10 mouse cellular contexts compared by ENCODE assay signal in genomic region chr2:32342539-32343350, GRCm38 (mm10). TPM values are rescaled to one million over a fixed set of nuclear protein-coding genes. Genes with fewer than 3 reads are reported as not detected.
DNase-seq lines count a peak whose midpoint lies in the region; ATAC-seq lines count a peak whose summit lies in the region.
"Had no signal": no experiment of that assay in that cellular context is flagged by ENCODE, and none has a peak within 500 bp of the region (broad histone marks: within the 10 kb centered on the region; RNA-seq: fewer than 3 reads in every experiment).

No protein-coding gene starts in this region.

- H3K4me1 ChIP-seq in limb, embryonic 10.5 days: peaks cover 16% of the 10 kb centered on the region
- 0 out of 2 replicates have a peak, but pooled peaks cover 3% of the 10 kb centered on the region for H3K4me1 ChIP-seq in stomach, embryonic 14.5 days (ENCODE audit: control insufficient read depth, insufficient read depth, low read length)

- no peak overlapping the region for H3K4me2 ChIP-seq in stomach, embryonic 14.5 days (replicated peaks; ENCODE audit: low read depth, low read length)
- H3K4me2 ChIP-seq: neural tube, embryonic 12.5 days had no signal

- WGBS in limb, embryonic 10.5 days: 76% methylated on average over 6 of the region's 6 CpGs
- WGBS in stomach, embryonic 14.5 days: 69% methylated on average over 6 of the region's 6 CpGs

- peaks cover 67% of the 10 kb centered on the region for H3K36me3 ChIP-seq in limb, embryonic 10.5 days
- peaks cover 2% of the 10 kb centered on the region; the same call in 1 of the 2 replicates for H3K36me3 ChIP-seq in stomach, embryonic 14.5 days (ENCODE audit: control insufficient read depth, insufficient read depth, low read length)

- H3K27me3 ChIP-seq in limb, embryonic 10.5 days (ENCODE audit: low read depth, poor library complexity, severe bottlenecking): no peaks in the 10 kb centered on the region
- no peaks in the 10 kb centered on the region for H3K27me3 ChIP-seq in stomach, embryonic 14.5 days (ENCODE audit: control insufficient read depth, insufficient read depth, low read length)
- H3K27me3 ChIP-seq: neural tube, embryonic 12.5 days had no signal

- H3K4me3 ChIP-seq in limb, embryonic 10.5 days: no peak overlapping the region
- H3K4me3 ChIP-seq in stomach, embryonic 14.5 days (ENCODE audit: low read depth, low read length): no peak overlapping the region
- H3K4me3 ChIP-seq: neural tube, embryonic 12.5 days had no signal

- no peak overlapping the region for H3K9ac ChIP-seq in stomach, embryonic 14.5 days (replicated peaks; ENCODE audit: low read depth, low read length)
- H3K9ac ChIP-seq: neural tube, embryonic 12.5 days had no signal

- H3K9me3 ChIP-seq in limb, embryonic 10.5 days (replicated peaks): no peaks in the 10 kb centered on the region
- no peaks in the 10 kb centered on the region for H3K9me3 ChIP-seq in stomach, embryonic 14.5 days (ENCODE audit: control insufficient read depth, low read depth, low read length)
- H3K9me3 ChIP-seq: neural tube, embryonic 12.5 days had no signal

- peak; percentile 99 for DNase-seq in heart, adult 11 months
- DNase-seq in heart, postnatal 4 days: no peak
- peak; percentile 93 for DNase-seq in cerebellum, adult 11-12 months
- DNase-seq in gastrocnemius, postnatal 36 days: peak; percentile 67 to 68
- DNase-seq in limb, embryonic 10.5 days (ENCODE audit: low spot score): no peak
- DNase-seq in testis, postnatal 14 days (ENCODE audit: low spot score): no peak
- no peak for DNase-seq in thymus, postnatal 4 days

- ATAC-seq in stomach, embryonic 14.5 days (ENCODE audit: insufficient number of reproducible peaks, insufficient read depth, low FRiP score, low read depth): peak; percentile 39; the same call in 1 of the 2 replicates

- intact Hi-C loops in gastrocnemius, postnatal 36 days (cut with DNase I): no loop called here

- peak overlapping the region; percentile 53 for H3K27ac ChIP-seq in limb, embryonic 10.5 days
- no peak overlapping the region for H3K27ac ChIP-seq in stomach, embryonic 14.5 days (ENCODE audit: low read length)
- H3K27ac ChIP-seq: kidney, postnatal 0 days; neural tube, embryonic 12.5 days had no signal

RNA-seq across cellular contexts. Expression of gene Ciz1, which starts 9.4 kb away (rescaled TPM):
- 10 to 100 TPM; 34.5 to 48.3 TPM for total RNA-seq in heart, postnatal 4 days (2021)
- 10 to 100 TPM; 23.2 to 25.4 TPM for total RNA-seq in gastrocnemius, postnatal 36 days (2021)
- polyA plus RNA-seq in limb, embryonic 10.5 days (2016; fragmentation: Nextera tagmentation; extraction: Ambion mirVana): 61.3 and 74.8 TPM in 2 replicates
- 44.7 and 45.4 TPM in 2 replicates for polyA plus RNA-seq in stomach, embryonic 14.5 days (2014; fragmentation: Nextera tagmentation; extraction: Ambion mirVana)

RNA-seq across cellular contexts. Expression of gene Dnm1, which starts 10.4 kb away (rescaled TPM):
- total RNA-seq in heart, postnatal 4 days (2021): 1 to 10 TPM; 9.0 to 9.6 TPM
- total RNA-seq in gastrocnemius, postnatal 36 days (2021): 1 to 10 TPM; 4.8 to 5.3 TPM
- 27.1 and 33.6 TPM in 2 replicates for polyA plus RNA-seq in limb, embryonic 10.5 days (2016; fragmentation: Nextera tagmentation; extraction: Ambion mirVana)
- polyA plus RNA-seq in stomach, embryonic 14.5 days (2014; fragmentation: Nextera tagmentation; extraction: Ambion mirVana): 20.5 and 22.6 TPM in 2 replicates

RNA-seq across cellular contexts. Expression of gene 1110008P14Rik, which starts 39.0 kb away (rescaled TPM):
- total RNA-seq in heart, postnatal 4 days (2021): 10 to 100 TPM; 43.7 to 47.6 TPM
- total RNA-seq in gastrocnemius, postnatal 36 days (2021): 10 to 100 TPM; 36.4 to 44.0 TPM
- 36.3 and 37.0 TPM in 2 replicates for polyA plus RNA-seq in limb, embryonic 10.5 days (2016; fragmentation: Nextera tagmentation; extraction: Ambion mirVana)
- polyA plus RNA-seq in stomach, embryonic 14.5 days (2014; fragmentation: Nextera tagmentation; extraction: Ambion mirVana): 35.0 and 46.3 TPM in 2 replicates

RNA-seq across cellular contexts. Expression of gene Lcn2, which starts 45.3 kb away (rescaled TPM):
- total RNA-seq in heart, postnatal 4 days (2021): 1 to 10 TPM; 3.1 to 3.4 TPM
- 1 to 10 TPM; 1.4 to 3.7 TPM for total RNA-seq in gastrocnemius, postnatal 36 days (2021)
- not detected in 2 replicates for polyA plus RNA-seq in limb, embryonic 10.5 days (2016; fragmentation: Nextera tagmentation; extraction: Ambion mirVana)
- 3.7 and 6.8 TPM in 2 replicates for polyA plus RNA-seq in stomach, embryonic 14.5 days (2014; fragmentation: Nextera tagmentation; extraction: Ambion mirVana)

RNA-seq across cellular contexts. Expression of gene Ptges2, which starts 53.0 kb away (rescaled TPM):
- total RNA-seq in heart, postnatal 4 days (2021): 10 to 100 TPM; 59.7 to 60.2 TPM
- total RNA-seq in gastrocnemius, postnatal 36 days (2021): 10 to 100 TPM; 41.3 to 45.0 TPM
- 32.7 and 37.0 TPM in 2 replicates for polyA plus RNA-seq in limb, embryonic 10.5 days (2016; fragmentation: Nextera tagmentation; extraction: Ambion mirVana)
- polyA plus RNA-seq in stomach, embryonic 14.5 days (2014; fragmentation: Nextera tagmentation; extraction: Ambion mirVana): 28.1 and 30.5 TPM in 2 replicates

Comparison
In these comparisons a context has a peak if more than half of its experiments do, and no peak if none do; other contexts are left out.
1. DNase-seq: peak in heart, adult 11 months (single experiment), cerebellum, adult 11-12 months (single experiment) and gastrocnemius, postnatal 36 days (2 of 2); none in heart, postnatal 4 days (single experiment), limb, embryonic 10.5 days (single experiment), testis, postnatal 14 days (single experiment) and thymus, postnatal 4 days (single experiment).